Mouse (Mus musculus) CD4-positive helper T cell, adult 2 months (primary cell): Measurements from ENCODE around the gene Gspt1.

Source experiments
- DNase-seq: peaks from one replicate; pipeline ENCODE4 v3.0.0-alpha.2; 2012; ENCODE audit warnings: low read depth, missing footprints, low spot score

Gene Gspt1

DNA sequence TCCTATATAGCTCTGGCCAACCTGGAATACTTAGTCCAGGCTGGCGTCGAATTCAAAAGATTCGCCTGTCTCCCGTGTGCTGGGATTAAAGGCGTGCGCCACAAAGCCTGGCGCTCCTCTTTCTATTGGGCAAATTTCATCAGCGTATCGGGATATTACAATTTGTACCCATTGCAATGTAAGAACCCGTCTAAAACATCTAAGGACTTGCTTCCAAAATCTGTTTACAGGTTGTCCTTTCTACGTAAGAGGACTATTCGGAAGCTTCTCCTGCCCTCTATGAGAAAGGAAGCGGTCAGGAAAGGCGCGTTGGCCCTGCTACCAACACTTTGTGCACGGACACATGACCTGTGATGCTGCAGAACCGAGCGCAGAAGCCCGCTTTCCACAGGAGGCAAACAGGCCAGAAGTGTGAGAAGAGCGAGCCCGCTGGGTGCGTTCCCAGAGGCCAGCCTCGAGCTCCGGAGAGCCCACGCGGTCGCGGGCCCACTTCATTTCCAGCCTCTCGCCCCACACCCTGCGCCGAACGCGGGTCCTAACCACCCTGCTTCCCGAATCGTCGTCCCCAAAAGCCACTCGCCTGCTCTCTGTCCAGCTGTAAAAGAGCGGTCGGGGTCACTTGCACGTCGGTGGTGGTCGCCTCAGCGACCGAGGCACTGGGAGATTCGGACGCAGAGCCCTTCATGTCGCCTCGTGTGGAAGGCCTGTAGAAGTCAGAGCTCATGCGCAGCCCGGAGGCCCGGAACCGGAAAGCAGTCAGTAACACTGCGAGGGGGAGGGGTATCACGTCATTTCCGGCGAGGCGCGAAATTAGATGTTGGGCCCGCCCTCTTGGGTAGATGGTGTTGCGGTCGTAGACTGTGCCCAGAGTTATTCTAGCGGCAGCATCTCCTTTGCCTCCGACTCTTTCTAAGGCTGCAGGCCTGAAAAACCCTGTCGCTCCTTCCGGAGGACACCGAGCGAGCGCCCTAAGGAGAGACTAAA, 51.3 kb downstream of the Gspt1 start, which contains the start of gene Rsl1d1:
TSS of gene Rsl1d1 (minus strand) at position 761 of the 984 bp plus-strand sequence.
- peak; percentile 97 for DNase-seq

DNA sequence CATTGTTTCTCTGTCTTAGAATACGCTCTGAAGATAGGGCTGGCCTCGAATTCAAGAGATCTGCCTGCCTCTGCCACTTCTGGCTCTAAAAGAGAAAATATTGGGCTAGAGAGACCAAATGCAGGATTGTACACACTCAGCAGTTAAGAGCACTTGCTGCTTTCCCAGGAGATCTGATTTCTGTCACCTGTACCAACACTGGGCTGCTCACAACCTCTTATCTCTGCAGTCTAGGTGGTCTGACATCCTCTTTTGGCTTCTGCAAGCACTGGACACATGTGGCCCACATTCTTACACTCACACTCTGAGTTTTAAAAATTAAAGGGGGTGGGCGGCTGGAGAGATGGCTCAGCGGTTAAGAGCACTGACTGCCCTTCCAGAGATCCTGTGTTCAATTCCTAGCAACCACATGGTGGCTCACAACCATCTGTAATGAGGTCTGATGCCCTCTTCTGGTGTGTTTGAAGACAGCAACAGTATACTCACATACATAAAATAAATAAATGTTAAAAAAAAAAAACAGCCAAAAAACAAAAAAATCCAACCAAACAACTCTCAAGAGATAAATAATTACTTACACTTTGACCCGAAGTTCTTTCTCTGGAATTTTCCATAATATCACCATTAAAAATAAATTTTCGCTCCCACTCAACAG, 52.3 kb downstream of the Gspt1 start:
- DNase-seq: no peak

DNA sequence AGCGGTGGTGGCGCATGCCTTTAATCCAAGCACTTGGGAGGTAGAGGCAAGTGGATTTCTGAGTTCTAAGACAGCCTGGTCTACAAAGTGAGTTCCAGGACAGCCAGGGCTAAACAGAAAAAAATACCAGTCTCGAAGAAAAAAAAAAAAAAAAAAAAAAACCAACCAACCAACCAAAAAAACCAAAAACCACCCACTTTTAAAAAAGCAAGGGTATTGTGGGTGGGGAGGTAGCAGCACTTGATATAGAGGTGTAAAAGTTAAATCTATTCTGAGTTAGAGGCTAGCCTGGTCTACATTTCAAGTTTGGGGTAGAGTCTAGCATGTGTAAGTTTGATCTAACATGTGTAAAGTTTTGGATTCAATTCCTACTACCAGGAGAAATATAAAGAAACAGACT, 53.9 kb downstream of the Gspt1 start:
- no peak for DNase-seq

DNA sequence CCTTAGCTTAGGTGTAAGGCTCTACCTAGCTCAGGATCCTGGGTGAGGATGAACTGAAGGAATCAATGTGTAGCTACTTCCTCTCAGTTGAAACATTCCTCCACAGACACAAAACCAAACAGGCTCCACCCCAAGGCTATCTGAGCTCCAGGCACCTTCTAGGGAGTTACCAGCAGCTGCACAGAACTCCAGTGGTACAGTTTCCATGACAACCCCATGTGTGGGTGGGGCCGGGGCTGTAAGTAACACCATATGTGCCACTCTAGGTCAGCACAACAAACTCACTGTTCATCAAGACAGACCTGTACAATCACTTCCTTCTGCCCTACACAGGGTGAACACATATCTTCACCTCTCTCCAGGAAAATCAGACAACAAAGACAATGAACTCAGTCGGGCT, 55.7 kb downstream of the Gspt1 start:
- DNase-seq: peak; percentile 16

DNA sequence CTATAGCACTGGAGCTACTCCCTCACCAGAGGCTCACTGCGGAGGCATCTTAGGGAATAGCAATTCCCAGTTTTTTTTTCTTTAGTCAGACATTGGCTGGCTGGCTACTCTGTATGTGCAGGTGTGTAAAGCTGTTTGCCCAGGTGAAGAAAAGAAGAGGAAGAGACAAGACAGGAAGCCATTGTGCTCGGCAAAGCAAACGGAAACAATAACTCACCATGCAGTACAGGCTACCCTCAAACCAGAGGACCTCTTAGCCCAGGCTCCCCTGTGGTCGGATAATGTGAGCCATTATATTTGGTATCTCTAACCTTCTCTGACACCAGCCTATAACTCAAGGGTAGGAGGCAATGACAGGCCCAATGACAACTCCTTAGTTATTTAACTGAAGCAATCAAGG, 57.1 kb downstream of the Gspt1 start:
- DNase-seq: no peak

DNA sequence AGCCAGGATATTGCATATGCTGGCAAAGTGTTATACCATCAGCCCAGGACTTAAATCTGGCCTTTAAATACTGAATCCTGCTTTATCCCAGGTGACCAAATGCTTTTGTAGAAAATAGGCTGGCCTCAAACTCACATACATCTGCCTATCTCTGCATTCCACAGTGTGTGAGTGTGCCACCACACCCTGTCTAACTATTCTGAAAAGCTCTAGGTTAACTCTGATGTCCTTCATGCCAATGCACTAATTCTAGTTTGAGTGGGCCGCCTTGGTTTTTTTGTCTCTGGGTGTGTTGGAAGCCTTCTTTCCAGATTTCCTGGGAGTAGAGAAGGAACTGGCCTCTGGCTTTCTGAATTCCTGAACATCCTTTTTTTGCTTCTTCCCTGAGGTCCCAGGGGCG, 60.9 kb downstream of the Gspt1 start:
- no peak for DNase-seq

DNA sequence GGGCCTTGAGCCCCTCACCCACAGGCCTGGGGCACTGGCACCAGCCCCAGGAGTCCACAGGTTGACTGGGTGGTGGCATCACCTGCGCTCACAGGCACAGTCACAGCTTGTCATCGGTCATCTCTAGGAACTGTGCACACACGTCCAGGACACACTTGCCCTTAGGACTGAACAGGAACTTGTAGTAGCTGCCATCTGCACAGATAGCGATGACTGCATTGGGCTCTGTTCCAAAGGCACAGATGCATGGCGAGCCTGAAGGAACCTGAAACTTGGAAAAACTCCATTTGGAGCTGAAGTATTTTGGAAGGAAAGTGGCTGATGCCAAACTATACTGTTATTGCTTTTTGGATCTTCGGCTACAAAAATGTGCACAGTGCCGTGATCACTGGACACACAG, 64.0 kb downstream of the Gspt1 start:
- DNase-seq: no peak

DNA sequence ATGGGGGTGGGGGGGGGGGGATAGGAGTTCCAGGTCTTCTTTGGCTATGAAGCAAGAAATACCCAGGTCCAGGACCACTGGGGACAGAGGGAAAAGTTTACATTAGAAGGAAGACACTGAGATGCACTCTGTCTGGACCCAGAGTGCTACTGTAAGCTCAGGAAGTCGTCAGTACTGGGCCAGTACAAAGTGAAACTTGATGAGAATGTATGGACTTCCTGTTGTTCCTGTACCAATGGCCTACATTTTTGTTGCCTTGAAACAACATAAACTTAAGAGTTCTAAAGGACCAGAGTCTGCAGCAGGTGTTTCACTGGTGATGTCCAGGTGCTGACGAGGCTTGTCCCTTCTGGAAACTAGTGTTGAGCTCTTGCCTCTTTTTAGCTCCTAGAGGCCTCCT, 76.7 kb downstream of the Gspt1 start:
- peak; percentile 45 for DNase-seq

DNA sequence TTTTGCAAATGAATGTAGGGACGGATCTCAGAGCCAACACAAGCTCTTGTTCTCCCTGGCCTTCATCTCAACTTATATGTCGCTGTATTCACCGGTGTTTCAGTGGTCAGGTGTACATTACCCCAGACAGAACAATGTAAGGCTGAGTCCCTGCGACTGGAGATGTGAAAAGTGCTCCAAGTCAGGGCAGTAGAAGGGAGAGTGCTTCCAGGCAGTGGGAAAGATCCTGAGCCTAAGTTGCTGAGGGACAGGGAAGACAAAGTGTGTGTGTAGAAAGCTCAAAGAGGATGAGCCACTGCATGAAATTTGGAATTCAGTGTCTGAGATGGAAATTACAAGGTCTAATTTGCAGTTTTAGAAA, 77.3 kb downstream of the Gspt1 start:
- DNase-seq: no peak

DNA sequence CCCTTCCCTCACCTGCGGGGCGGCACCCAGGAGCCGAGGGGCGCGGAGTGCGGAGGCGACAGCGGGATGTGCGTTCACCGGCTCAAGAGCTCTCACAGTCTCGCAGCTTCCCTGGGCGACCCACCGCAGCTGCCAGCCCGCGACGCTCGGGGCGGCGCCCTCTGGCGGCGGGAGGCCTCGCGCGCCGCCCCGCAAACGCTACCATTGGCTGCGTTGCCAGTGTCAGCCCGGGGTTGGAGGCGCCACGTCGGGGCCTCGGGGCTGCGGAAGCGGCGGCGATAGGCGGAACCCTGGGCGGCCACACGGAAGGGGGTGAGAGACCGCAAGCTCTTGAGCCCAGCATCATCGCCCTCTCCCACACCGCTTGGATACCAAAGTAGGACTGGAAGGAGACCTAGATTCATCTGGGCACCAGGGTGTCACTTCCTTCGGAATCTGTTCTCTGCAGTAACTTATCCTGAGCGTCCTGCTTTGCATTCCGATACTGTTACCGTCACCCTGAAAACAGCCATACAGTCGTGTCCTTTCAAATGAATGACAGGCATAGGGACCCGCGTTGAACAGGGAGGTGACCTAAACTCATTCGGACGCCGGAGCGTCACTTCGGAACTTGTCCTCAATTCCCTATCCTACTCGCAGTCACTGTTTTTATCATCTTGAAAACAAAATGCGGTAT, 77.8 kb downstream of the Gspt1 start, which contains the start of gene Zc3h7a:
TSS of gene Zc3h7a (minus strand) at position 186 of the 676 bp plus-strand sequence.
- DNase-seq: peak; percentile 96

DNA sequence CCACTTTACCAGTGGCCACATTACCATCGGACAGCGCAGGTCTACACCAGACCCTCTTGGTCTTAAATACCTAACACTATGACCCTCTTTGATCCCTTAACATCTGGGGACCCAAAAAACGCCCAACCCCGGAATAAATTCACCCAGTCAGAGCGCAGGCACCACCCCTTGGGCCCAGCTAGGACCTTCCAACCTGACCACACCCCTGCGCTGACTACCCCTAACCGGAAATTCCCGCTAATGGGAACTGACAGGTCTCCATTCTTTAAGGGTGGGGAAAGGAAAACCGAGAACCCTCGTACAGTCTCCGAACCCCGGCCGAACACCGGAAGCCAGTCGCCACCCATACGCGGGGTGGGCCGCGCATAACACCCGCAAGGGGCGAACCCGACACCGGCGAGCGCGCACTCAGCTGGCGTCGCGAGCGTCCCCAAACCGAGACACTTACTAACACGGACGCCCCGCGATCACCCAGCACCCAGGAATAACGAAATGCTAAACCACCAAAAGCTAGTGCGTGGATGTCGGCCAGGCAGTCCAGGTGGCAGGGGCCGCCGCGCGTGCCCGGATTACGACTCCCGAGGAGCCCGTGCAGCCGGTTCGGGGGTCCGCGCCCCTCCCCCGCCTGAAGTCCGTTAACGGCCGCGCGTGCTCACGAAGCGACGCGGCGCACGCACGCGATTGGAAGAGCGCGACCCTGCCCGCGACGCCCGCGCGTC, 78.5 kb downstream of the Gspt1 start:
- peak; percentile 73 for DNase-seq

DNA sequence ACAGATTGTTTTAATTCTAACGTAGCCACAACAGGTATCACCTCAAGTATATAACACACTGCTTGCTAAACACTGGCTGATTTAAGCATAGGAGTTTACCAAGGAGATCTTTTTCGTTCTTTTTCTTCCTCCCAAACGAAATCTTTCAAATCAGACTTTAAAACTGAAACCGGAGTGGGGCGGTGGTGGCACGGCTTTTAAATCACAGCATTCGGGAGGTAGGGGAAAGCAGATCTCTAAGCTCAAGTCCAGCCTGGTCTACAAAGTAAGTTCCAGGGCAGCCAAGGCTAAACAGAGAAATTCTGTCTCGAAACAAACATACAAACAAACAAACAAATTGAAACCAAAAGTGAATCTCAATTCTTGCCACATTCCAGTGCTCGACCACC, 79.0 kb downstream of the Gspt1 start:
- DNase-seq: no peak

DNA sequence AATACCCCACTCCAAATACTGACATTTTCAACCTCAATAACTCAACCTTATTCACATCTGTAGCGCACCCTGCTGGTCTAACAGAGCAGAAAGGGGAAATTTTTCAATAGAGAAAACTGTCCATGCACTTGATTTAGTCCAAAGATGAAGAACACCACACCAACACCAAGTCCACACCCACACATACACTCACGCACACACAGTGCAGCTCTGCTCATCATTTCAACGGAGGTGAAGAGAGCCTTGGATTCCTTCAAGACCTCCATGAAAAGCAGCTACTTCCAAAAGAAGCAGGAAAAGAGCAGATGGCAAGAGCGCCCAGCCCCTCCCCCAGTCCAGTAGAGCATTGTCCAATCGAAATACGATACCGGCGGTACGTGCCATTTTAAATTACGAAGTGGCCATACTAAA, 79.4 kb downstream of the Gspt1 start:
- DNase-seq: peak; percentile 77

DNA sequence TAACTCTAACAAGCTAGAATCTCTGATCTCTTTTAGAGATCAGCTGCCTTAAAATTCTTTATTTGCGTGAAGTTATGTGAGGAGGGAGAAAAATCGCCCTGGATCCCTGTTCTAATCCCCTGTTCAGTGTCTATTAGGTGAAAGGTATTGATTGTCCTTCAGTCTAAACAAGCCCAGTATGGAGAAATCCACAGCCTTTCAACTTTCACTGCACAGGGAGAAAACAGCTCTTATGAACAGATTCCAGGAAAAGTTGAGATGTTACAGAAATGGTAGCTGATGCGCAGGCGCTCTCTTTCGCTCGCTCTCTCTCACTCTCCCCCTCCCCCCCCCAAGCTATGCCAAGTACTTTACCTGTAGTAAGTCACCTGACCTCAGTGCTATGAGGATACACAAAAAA, 82.4 kb downstream of the Gspt1 start:
- DNase-seq: no peak
